Mouse (Mus musculus) forebrain, embryonic 12.5 days (tissue): ENCODE results near the gene Retnlb. TPM values are rescaled to one million over a fixed set of nuclear protein-coding genes. Genes with fewer than 3 reads are reported as not detected.

Source experiments
- ATAC-seq: fragments of 200-750 bp; cut with Nextera tagmentation; 2 replicates; pipeline ENCODE4 v1.8.0; 2017; ENCODE audit warnings: moderate TSS enrichment; ENCODE audit not compliant: low FRiP score
- H3K27ac ChIP-seq: fragments of 300-500 bp; sonication (generic); 2 replicates; pipeline ENCODE4 v1.5.1; 2016; ENCODE audit warnings: mild to moderate bottlenecking
- H3K27me3 ChIP-seq: fragments of 300-500 bp; sonication (generic); 2 replicates; pipeline ENCODE4 v1.6.1; 2016; ENCODE audit warnings: mild to moderate bottlenecking
- H3K36me3 ChIP-seq: fragments of 300-500 bp; sonication (generic); replicated peaks from 2 replicates; pipeline ENCODE4 v1.6.1; 2016; ENCODE audit warnings: mild to moderate bottlenecking
- H3K4me1 ChIP-seq: fragments of 300-500 bp; sonication (generic); 2 replicates; pipeline ENCODE4 v1.6.1; 2016
- H3K4me2 ChIP-seq: fragments of 300-500 bp; sonication (generic); 2 replicates; pipeline ENCODE4 v1.6.1; 2016; ENCODE audit warnings: mild to moderate bottlenecking, moderate library complexity
- H3K4me3 ChIP-seq: fragments of 300-500 bp; sonication (generic); replicated peaks from 2 replicates; pipeline ENCODE4 v1.5.1; 2016; ENCODE audit warnings: mild to moderate bottlenecking
- H3K9ac ChIP-seq: fragments of 300-500 bp; sonication (generic); 2 replicates; pipeline ENCODE4 v1.6.1; 2016; ENCODE audit warnings: mild to moderate bottlenecking
- H3K9me3 ChIP-seq: fragments of 300-500 bp; sonication (generic); 2 replicates; pipeline ENCODE4 v1.6.1; 2016
- WGBS: fragments of 180-500 bp; shearing (Covaris S2); methylation state at CpG from one replicate; pipeline ENCODE4 v1.1.7; 2016; 5-methylcytosine and 5-hydroxymethylcytosine counted together
- polyA plus RNA-seq: library from polyadenylated mRNA; unstranded; fragments of >200 nt; fragmentation: Nextera tagmentation; extraction: Ambion mirVana; gene quantifications from 2 replicates; pipeline ENCODE4 v1.2.1, GENCODE M21; 2016

Retnlb gene
- not detected in 2 replicates for polyA plus RNA-seq

DNA sequence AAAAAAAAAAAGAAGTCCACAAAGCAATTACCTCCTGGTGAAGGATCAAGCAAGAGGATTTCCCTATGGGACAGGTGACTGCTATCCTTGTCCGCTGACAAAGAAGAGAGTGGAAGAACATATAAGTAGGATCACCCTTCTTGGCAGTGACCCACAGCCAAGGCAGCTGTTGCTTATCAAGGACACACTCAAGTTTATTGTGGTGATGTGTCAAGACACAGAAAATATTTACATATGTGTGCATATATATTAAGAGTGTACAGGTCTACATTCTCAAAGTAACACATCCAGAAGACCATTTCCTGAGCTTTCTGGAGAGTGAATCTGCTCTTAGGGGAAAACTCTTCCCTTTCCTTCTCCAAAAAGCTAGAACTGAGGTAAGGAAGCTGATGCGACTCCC, at the start of gene Retnlb:
TSS of gene Retnlb (plus strand) at position 162 of the 400 bp plus-strand sequence.
- Histone ChIP-seq H3K9me3 (no peaks in the 10 kb centered on the region), H3K27me3 (no peaks in the 10 kb centered on the region), H3K36me3 (no peaks in the 10 kb centered on the region), H3K4me2 (no peak within 1 kb of the TSS), H3K4me3 (no peak within 1 kb of the TSS), H3K9ac (no peak within 1 kb of the TSS), H3K27ac (no peak within 1 kb of the TSS), H3K4me1 (no peaks in the 10 kb centered on the region)
- ATAC-seq = no peak
- WGBS = 93% methylated on average over 2 of the region's 2 CpGs

DNA sequence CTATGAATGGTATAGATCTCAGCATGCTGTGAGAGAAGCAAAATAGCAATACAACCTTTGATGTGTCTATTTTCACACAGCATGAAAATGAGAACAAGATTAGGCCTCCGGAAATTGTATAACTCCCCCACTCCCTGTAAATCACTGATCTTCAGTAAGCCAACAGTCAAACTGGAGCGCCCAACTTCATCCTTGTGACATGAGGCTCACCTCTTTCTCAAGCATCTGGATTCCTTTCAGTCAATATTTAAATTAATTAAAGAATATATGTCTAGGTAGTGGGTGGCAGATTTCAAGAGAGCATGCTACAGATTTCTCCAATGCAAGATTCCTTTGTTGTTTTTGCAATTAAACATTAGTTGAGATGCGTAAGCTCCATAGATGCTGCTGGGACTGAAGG, 47.5 kb upstream of the Retnlb start:
- no peak overlapping the region for H3K4me3 ChIP-seq
- no peaks in the 10 kb centered on the region for H3K4me1 ChIP-seq
- no peaks in the 10 kb centered on the region for H3K9me3 ChIP-seq
- no peak overlapping the region for H3K4me2 ChIP-seq
- H3K27ac ChIP-seq = no peak overlapping the region
- H3K27me3 ChIP-seq = no peaks in the 10 kb centered on the region
- no peaks in the 10 kb centered on the region for H3K36me3 ChIP-seq
- no peak for ATAC-seq
- WGBS = 89% methylated on average over 3 of the region's 3 CpGs
- no peak overlapping the region for H3K9ac ChIP-seq

DNA sequence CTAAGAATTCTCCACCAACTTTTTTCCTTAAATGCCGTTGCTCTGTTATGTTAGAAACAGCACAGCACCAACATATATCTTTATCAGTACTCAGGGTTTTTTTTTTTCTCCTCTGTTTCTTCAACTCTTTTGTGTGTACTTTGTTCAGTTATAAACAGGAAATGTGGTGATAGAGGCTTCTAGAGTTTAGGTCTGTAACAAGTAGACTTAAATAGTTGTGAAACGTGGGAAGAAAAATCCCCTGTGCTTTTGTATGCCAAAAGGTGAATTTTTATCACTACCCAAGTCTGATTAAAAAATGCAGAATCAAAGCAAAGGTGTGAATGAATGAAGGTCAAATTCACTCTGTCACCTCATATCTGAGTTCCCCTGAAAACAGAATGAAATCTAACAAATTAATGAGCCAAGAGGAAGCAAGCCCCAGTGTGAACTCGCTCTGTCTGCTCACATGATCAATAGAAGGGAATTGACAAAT, 44.6 kb upstream of the Retnlb start, which contains the start of gene Trat1:
TSS of gene Trat1 (minus strand) at position 51 of the 475 bp plus-strand sequence.
- no peak within 1 kb of the TSS for H3K9ac ChIP-seq
- no peak within 1 kb of the TSS for H3K4me3 ChIP-seq
- no peak for ATAC-seq
- H3K9me3 ChIP-seq = no peaks in the 10 kb centered on the region
- H3K4me1 ChIP-seq = no peaks in the 10 kb centered on the region
- no peak within 1 kb of the TSS for H3K27ac ChIP-seq
- WGBS = 81% methylated on average over 3 of the region's 3 CpGs
- no peak within 1 kb of the TSS for H3K4me2 ChIP-seq
- H3K36me3 ChIP-seq = no peaks in the 10 kb centered on the region
- H3K27me3 ChIP-seq = no peaks in the 10 kb centered on the region

DNA sequence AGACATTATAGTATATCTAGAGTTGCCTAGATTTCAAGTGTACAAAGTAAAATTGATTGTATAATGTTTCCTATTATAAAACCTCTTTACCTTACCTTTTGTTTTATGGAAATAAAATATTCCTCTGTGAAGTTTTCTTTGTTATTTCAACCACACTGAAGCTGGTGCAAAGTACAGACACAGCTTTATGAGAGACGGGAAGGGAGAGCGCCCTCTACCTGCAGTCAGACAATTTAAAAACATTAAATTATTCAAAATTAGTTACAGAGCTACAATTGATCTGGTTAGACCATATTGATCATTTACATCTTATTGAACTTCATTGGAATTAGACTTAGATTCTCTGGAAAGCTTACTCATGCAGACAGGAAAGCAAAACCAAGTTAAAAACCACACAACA, 39.4 kb upstream of the Retnlb start:
- WGBS = 75% methylated on average over 2 of the region's 2 CpGs
- no peaks in the 10 kb centered on the region for H3K4me1 ChIP-seq
- H3K36me3 ChIP-seq = no peaks in the 10 kb centered on the region
- no peak for ATAC-seq
- H3K4me2 ChIP-seq = no peak overlapping the region
- H3K9ac ChIP-seq = no peak overlapping the region
- H3K27ac ChIP-seq = no peak overlapping the region
- no peaks in the 10 kb centered on the region for H3K9me3 ChIP-seq
- no peak overlapping the region for H3K4me3 ChIP-seq
- no peaks in the 10 kb centered on the region for H3K27me3 ChIP-seq

DNA sequence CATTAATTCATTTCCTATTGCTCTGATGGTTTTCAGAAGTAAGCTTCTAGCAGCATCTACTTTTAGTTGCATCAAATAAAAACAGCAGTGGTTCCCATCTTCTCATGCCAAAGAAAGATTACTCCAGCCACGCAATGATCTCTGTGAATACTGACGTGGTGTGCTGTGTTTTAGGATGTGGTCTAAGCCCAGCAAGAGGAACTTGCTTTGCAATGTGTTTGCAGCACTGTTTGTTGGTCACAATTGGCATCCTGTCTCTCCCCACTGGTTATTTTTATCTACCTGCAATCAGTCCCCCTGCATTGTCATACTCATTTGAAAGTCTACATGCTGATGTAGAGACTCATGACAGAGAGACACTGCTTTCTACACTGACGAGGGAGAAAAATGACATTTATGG, 30.4 kb upstream of the Retnlb start:
- Histone ChIP-seq H3K9me3 (no peaks in the 10 kb centered on the region), H3K27ac (no peak overlapping the region), H3K4me2 (no peak overlapping the region), H3K36me3 (no peaks in the 10 kb centered on the region), H3K4me1 (no peaks in the 10 kb centered on the region), H3K27me3 (no peaks in the 10 kb centered on the region), H3K4me3 (no peak overlapping the region), H3K9ac (no peak overlapping the region)
- no peak for ATAC-seq
- WGBS = 83% methylated on average over 3 of the region's 3 CpGs

DNA sequence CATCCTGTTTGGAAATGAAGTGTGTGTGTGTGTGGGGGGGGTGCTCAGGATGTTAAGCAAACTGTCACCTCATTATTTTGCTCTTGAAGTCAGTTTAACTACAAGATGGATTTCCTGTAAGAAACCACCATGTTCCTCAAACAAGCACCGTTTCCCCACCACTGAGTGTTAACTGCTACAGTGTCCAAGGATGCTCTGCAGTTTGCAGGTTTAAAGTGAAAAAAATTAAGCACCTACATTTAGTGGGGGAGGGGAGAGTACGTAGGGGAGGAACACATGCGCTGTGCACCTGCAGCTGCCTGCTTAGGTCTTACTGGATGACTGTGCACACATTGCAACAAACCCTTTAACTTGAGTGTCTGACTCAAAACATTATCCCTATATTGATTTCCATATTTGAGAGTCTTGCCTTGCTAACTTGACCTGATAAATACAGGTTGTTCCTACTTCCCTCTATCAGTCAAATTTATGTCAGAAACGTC, 27.9 kb upstream of the Retnlb start:
- H3K27me3 ChIP-seq = no peaks in the 10 kb centered on the region
- 86% methylated on average over 4 of the region's 4 CpGs for WGBS
- H3K4me2 ChIP-seq = no peak overlapping the region
- H3K27ac ChIP-seq = no peak overlapping the region
- H3K4me3 ChIP-seq = no peak overlapping the region
- H3K4me1 ChIP-seq = no peaks in the 10 kb centered on the region
- no peaks in the 10 kb centered on the region for H3K9me3 ChIP-seq
- no peak overlapping the region for H3K9ac ChIP-seq
- no peak for ATAC-seq
- no peaks in the 10 kb centered on the region for H3K36me3 ChIP-seq

DNA sequence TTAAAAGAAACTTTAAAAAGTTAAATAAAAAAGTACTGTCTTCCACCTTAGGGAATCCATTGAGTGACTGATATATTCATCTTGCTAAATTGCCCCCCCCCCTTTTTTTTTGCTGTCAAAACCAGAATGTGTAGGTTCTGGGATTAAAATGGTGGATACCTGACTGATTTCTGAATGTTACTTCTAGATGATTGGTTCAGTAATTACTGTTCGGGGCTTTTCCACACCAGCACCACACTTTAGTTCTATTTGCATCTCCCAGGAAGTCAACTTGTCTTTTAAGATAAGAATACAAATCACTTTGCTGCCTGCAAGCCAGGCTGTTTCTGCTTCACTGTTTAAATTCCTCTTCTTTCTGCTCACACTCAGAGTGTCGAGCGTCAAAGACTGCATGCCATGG, 18.4 kb upstream of the Retnlb start:
- no peaks in the 10 kb centered on the region for H3K9me3 ChIP-seq
- no peaks in the 10 kb centered on the region for H3K36me3 ChIP-seq
- 85% methylated on average over 3 of the region's 3 CpGs for WGBS
- no peaks in the 10 kb centered on the region for H3K4me1 ChIP-seq
- no peak overlapping the region for H3K9ac ChIP-seq
- no peak overlapping the region for H3K27ac ChIP-seq
- no peaks in the 10 kb centered on the region for H3K27me3 ChIP-seq
- H3K4me2 ChIP-seq = no peak overlapping the region
- ATAC-seq = no peak
- H3K4me3 ChIP-seq = no peak overlapping the region

DNA sequence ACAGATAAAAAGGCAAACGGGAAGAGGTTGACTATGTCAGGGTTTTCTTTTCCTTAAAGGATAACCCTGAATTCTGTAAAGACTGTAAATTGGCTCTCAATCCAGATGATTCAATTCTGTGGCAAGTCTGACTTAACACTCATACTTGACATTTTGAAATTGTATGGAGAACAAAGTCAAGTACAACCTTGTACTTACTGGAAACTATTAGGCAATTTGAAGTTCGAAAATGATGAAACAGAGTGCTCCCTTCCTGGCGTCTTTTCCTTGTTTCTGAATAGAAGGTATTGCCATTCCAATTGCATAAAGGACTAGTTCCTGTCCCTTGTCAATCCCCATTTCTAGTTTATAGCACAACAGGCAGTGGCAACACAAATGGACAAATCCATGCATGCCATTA, 17.2 kb upstream of the Retnlb start:
- Histone ChIP-seq H3K27ac (no peak overlapping the region), H3K9me3 (no peaks in the 10 kb centered on the region), H3K4me1 (no peaks in the 10 kb centered on the region), H3K4me3 (no peak overlapping the region), H3K36me3 (no peaks in the 10 kb centered on the region), H3K4me2 (no peak overlapping the region), H3K27me3 (no peaks in the 10 kb centered on the region), H3K9ac (no peak overlapping the region)
- ATAC-seq = no peak
- 85% methylated on average over 3 of the region's 3 CpGs for WGBS

DNA sequence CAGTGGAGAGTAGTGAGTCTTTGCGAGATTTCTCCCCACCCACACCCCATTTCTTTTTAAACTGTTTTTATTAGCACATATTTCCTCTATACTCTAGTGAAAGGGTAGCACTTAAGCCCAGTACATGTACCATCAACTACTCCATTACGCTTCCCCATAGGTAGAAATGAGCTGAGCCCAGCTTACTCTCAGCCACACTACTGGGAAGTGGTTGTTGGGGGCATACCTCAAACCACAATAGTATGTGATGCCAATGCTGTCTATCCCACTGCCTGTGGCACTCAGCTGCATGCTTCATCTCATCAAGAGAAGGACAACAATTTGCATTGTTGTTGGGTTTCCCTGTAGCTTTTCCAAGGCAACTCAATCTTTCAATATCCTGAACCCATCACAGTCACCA, 15.8 kb upstream of the Retnlb start:
- H3K4me2 ChIP-seq = no peak overlapping the region
- H3K36me3 ChIP-seq = no peaks in the 10 kb centered on the region
- H3K4me1 ChIP-seq = no peaks in the 10 kb centered on the region
- no peak overlapping the region for H3K9ac ChIP-seq
- 92% methylated on average over 2 of the region's 2 CpGs for WGBS
- no peaks in the 10 kb centered on the region for H3K9me3 ChIP-seq
- no peak overlapping the region for H3K4me3 ChIP-seq
- no peaks in the 10 kb centered on the region for H3K27me3 ChIP-seq
- no peak for ATAC-seq
- H3K27ac ChIP-seq = no peak overlapping the region

DNA sequence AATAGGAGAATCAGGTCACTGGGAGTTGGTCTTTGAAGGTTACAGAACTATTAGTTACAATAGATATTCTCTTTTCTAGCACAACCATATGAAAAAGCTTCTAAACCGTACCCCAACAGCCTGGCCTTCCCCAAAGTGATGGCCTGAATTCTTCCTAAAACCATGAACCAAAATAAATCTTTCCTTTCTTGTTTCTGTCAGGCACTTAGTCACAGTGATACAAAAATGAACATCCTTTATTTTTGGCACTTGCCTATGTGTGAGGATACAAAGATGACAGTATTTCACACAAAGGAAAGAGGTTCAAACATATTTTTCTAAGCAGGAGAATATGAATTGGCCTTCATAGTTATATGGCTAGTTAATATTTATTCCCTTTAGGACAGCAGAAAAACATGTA, 11.2 kb upstream of the Retnlb start:
- Histone ChIP-seq H3K9me3 (no peaks in the 10 kb centered on the region), H3K27me3 (no peaks in the 10 kb centered on the region), H3K36me3 (no peaks in the 10 kb centered on the region), H3K4me3 (no peak overlapping the region), H3K27ac (no peak overlapping the region), H3K4me1 (no peaks in the 10 kb centered on the region), H3K9ac (no peak overlapping the region), H3K4me2 (no peak overlapping the region)
- ATAC-seq = no peak
- 85% methylated on average over 1 of the region's 1 CpGs for WGBS

DNA sequence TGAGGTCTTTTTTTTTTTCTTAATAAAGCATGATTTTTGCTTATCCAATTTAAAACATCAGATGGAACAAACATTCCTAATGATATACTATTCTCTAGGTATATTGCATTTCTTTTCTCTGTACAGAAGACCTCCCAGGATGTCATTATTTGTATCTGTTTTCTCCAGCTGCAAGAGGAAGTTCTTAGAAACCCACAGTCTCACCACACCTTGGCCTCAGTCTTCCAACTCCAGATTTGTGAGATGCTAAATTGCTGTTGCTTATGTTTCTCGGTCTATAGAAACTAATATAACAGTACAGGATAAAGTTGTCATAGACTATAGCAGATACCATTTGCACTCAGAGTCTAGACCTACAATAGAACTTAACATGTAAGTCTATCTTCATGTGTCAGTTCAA, 10.1 kb upstream of the Retnlb start:
- Histone ChIP-seq H3K9me3 (no peaks in the 10 kb centered on the region), H3K4me2 (no peak overlapping the region), H3K4me1 (no peaks in the 10 kb centered on the region), H3K9ac (no peak overlapping the region), H3K4me3 (no peak overlapping the region), H3K27ac (no peak overlapping the region), H3K36me3 (no peaks in the 10 kb centered on the region), H3K27me3 (no peaks in the 10 kb centered on the region)
- WGBS = 91% methylated on average over 1 of the region's 1 CpGs
- ATAC-seq = no peak

DNA sequence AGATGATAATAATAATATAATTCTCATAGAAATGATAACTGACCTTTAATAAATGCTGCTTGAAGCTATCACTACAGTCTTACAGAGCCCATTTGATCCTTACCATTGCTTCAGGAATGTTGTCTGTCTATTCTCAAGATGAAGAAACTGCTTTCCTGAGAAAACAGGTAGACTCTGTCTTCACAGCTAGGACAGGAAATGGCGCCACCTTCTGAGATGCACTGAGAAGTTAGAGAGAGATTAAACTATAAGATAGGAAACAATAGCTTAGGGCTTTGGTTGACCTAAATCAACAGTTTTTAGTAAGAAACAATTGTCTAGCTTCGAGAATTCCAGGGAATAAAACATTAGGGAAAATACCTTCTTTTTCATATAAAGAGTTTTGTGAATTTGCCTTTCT, 7.3 kb upstream of the Retnlb start:
- no peak overlapping the region for H3K4me2 ChIP-seq
- no peak overlapping the region for H3K9ac ChIP-seq
- no peak overlapping the region for H3K4me3 ChIP-seq
- H3K36me3 ChIP-seq = no peaks in the 10 kb centered on the region
- no peaks in the 10 kb centered on the region for H3K27me3 ChIP-seq
- 71% methylated on average over 2 of the region's 2 CpGs for WGBS
- no peak overlapping the region for H3K27ac ChIP-seq
- no peaks in the 10 kb centered on the region for H3K4me1 ChIP-seq
- no peak for ATAC-seq
- no peaks in the 10 kb centered on the region for H3K9me3 ChIP-seq

DNA sequence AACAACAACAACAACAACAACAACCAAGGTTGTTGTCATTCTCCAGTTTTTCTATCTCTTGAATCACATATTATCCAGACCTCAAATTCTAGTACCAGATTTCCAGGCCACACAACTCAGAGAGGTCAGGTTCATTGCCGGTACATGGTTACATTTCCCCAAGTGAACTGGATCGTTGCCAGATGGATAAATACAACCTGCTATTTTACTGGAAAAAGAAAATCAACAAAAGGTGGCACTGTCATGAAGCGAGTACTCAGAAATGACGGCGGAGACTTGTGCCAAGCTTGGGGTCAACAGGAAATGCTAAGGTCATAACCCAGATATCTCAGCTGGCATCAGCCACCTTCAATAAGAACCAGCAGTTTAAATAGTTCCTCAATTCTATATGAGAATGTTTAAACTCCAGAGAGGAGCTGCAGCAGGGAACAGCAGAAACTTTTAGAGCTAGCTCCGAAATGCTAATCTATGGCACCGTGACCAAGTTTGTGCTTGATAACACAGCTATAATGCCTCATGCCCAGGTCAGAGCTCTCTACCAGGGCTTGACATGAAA, 4.7 kb upstream of the Retnlb start:
- no peaks in the 10 kb centered on the region for H3K36me3 ChIP-seq
- WGBS = 89% methylated on average over 7 of the region's 7 CpGs
- no peak overlapping the region for H3K4me3 ChIP-seq

More for the DNA sequence above, 4.7 kb upstream of the Retnlb start:
- H3K27me3 ChIP-seq = no peaks in the 10 kb centered on the region
- H3K4me1 ChIP-seq = no peaks in the 10 kb centered on the region
- H3K4me2 ChIP-seq = no peak overlapping the region
- H3K9ac ChIP-seq = no peak overlapping the region
- no peak overlapping the region for H3K27ac ChIP-seq
- H3K9me3 ChIP-seq = no peaks in the 10 kb centered on the region
- ATAC-seq = no peak
